Mouse (Mus musculus) megakaryocyte, embryonic 14.5 days (primary cell): ENCODE data around the gene Aspa.

Experiments used
- FLI1 ChIP-seq: IDR thresholded peaks from 2 replicates; pipeline ENCODE4 v1.6.1; 2012; ENCODE audit warnings: low read length, inconsistent platforms, mixed read lengths
- GATA1 ChIP-seq: IDR thresholded peaks from 3 replicates; pipeline ENCODE4 v1.6.1; 2012; ENCODE audit warnings: mixed read lengths, low read length, inconsistent platforms, borderline replicate concordance

DNA sequence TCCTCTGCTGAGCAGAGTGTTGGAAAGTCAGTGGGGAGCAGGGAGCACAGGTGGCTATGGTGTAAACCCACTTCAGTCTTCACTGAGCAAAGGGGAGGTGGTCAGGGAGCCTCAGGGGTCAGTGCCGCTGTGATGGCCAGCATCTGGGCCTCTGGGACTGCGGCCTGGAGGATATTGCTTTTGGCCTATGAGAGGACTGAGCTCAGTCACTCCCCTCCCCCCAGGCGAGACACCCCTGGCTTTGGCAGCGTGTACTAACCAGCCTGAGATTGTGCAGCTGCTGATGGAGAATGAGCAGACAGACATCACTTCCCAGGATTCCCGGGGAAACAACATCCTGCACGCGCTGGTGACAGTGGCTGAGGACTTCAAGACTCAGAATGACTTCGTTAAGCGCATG, 46.0 kb downstream of the Aspa start:
- TF ChIP-seq GATA1 (no peak), FLI1 (no peak)
